Mouse (Mus musculus) embryonic facial prominence, embryonic 12.5 days (tissue): ENCODE data around the gene Tbc1d9. TPM values are rescaled to one million over a fixed set of nuclear protein-coding genes. Genes with fewer than 3 reads are reported as not detected.

Source experiments
- ATAC-seq: fragments of 200-750 bp; cut with Nextera tagmentation; 2 replicates; pipeline ENCODE4 v1.8.0; 2017; ENCODE audit not compliant: insufficient number of reproducible peaks, insufficient read depth, low FRiP score, low TSS enrichment
- H3K27ac ChIP-seq: fragments of 300-500 bp; sonication (generic); 2 replicates; pipeline ENCODE4 v1.5.1; 2016; ENCODE audit warnings: mild to moderate bottlenecking
- H3K27me3 ChIP-seq: fragments of 300-500 bp; sonication (generic); 2 replicates; pipeline ENCODE4 v1.6.1; 2016; ENCODE audit warnings: mild to moderate bottlenecking, moderate library complexity
- H3K36me3 ChIP-seq: fragments of 300-500 bp; sonication (generic); 2 replicates; pipeline ENCODE4 v1.6.1; 2016; ENCODE audit warnings: mild to moderate bottlenecking
- H3K4me1 ChIP-seq: fragments of 300-500 bp; sonication (generic); 2 replicates; pipeline ENCODE4 v1.6.1; 2016
- H3K4me2 ChIP-seq: fragments of 300-500 bp; sonication (generic); replicated peaks from 2 replicates; pipeline ENCODE4 v1.6.1; 2016; ENCODE audit warnings: mild to moderate bottlenecking, moderate library complexity
- H3K4me3 ChIP-seq: fragments of 300-500 bp; sonication (generic); 2 replicates; pipeline ENCODE4 v1.5.1; 2016; ENCODE audit warnings: mild to moderate bottlenecking
- H3K9ac ChIP-seq: fragments of 300-500 bp; sonication (generic); 2 replicates; pipeline ENCODE4 v1.6.1; 2016; ENCODE audit warnings: mild to moderate bottlenecking, moderate library complexity
- H3K9me3 ChIP-seq: fragments of 300-500 bp; sonication (generic); 2 replicates; pipeline ENCODE4 v1.6.1; 2016; ENCODE audit warnings: mild to moderate bottlenecking, moderate library complexity
- WGBS: fragments of 180-500 bp; shearing (Covaris S2); methylation state at CpG from one replicate; pipeline ENCODE4 v1.1.7; 2016; 5-methylcytosine and 5-hydroxymethylcytosine counted together
- polyA plus RNA-seq: library from polyadenylated mRNA; unstranded; fragments of >200 nt; fragmentation: Nextera tagmentation; extraction: Ambion mirVana; gene quantifications from 2 replicates; pipeline ENCODE4 v1.2.1, GENCODE M21; 2016

The Tbc1d9 gene
- polyA plus RNA-seq, 1 experiment from 2014 or later = 4.0 TPM

- WGBS = 67% methylated on average over 6 of the region's 6 CpGs
Observed at GRCm38 (mm10) chr8:83181851-83182482, 16.8 kb downstream of the Tbc1d9 start.

DNA sequence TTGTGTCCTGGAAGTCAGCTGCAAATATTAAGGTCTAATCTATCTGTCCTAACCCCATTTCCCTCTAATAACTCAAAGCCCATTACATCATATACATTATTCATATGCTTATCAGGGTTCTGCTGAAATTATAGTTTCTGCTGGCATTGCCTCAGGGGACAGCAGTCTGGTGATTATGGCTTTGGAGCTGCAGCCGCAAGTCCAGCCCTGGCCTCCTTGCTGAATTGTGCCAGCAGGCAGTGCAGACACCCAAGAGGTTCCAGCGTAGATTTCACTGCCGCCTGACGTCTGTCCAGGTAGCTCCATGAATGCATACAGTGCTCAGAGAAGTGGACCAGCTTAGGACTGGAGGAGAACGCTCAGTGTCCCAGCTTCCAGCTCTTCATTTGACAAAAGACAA, 17.6 kb downstream of the Tbc1d9 start:
- ATAC-seq = no peak

More at GRCm38 (mm10) chr8:83181851-83182482, 16.8 kb downstream of the Tbc1d9 start:
- Histone ChIP-seq H3K4me3 (no peak overlapping the region), H3K9me3 (no peaks in the 10 kb centered on the region), H3K36me3 (no peaks in the 10 kb centered on the region), H3K4me2 (no peak overlapping the region), H3K27ac (no peak overlapping the region), H3K27me3 (no peaks in the 10 kb centered on the region), H3K9ac (no peak overlapping the region), H3K4me1 (peaks cover 10% of the 10 kb centered on the region)
- ATAC-seq = no peak

DNA sequence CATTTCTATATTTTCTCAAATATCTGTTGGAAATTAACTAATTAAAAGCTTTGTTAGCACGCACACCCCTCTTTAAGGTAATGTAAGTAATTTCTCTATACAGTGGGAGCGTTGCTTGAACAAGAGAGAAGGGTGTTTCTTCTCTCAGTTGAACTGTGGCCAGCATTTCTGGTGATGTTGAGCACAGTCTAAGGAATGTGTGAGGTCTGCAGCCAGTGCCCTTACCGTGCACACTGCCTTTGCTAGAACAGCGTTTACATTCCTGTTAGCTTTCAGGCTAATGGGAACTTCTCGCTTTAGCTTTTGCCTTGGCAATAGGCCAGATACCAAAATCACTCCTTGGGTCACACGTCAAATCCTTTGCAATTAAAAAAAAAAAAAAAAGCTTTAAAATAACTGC, 21.2 kb downstream of the Tbc1d9 start:
- WGBS = 58% methylated on average over 6 of the region's 6 CpGs
- Histone ChIP-seq H3K27ac (no peak overlapping the region), H3K4me1 (no peaks in the 10 kb centered on the region), H3K4me3 (no peak overlapping the region), H3K9ac (no peak overlapping the region), H3K9me3 (no peaks in the 10 kb centered on the region), H3K36me3 (no peaks in the 10 kb centered on the region), H3K27me3 (no peaks in the 10 kb centered on the region), H3K4me2 (no peak overlapping the region)
- ATAC-seq = no peak; the same call in 1 of the 2 replicates

More for the DNA sequence above, 17.6 kb downstream of the Tbc1d9 start:
- Histone ChIP-seq H3K4me1 (peaks cover 3% of the 10 kb centered on the region), H3K9me3 (no peaks in the 10 kb centered on the region), H3K27me3 (no peaks in the 10 kb centered on the region), H3K36me3 (no peaks in the 10 kb centered on the region), H3K9ac (no peak overlapping the region), H3K4me2 (no peak overlapping the region), H3K27ac (no peak overlapping the region), H3K4me3 (no peak overlapping the region)
- WGBS = 70% methylated on average over 5 of the region's 5 CpGs

DNA sequence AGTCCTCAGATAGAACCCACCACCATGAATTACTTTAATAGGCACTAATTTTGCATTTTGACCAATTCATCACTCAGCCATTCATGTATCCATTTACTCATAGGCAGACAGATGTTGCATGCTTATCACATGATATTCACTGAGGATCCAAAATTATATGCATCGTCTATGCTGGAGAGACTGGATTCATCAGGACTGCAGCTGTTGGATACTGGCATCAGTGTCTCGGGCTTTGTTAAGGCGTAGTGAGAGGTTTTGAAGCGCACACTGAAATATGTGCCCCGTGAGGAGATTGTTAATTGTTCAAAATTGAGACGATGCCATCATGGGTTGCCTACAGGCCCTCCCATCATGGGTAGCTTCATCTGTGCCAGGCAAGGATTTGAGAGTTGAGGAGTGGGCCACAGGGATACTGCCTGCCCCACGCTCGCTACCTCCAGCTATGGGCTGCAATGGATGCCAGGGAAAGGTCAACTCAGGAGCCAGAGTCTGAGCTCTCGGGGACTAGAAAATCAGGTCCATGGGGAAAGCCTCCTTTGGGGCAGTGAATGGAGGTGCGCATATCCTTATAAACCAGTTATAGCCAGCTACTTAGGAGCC, 22.3 kb downstream of the Tbc1d9 start:
- Histone ChIP-seq H3K27ac (no peak overlapping the region), H3K27me3 (no peaks in the 10 kb centered on the region), H3K9ac (no peak overlapping the region), H3K36me3 (no peaks in the 10 kb centered on the region), H3K4me3 (no peak overlapping the region), H3K9me3 (no peaks in the 10 kb centered on the region), H3K4me2 (no peak overlapping the region), H3K4me1 (no peaks in the 10 kb centered on the region)
- ATAC-seq = no peak
- 89% methylated on average over 10 of the region's 10 CpGs for WGBS

GRCm38 (mm10) chr8:83189538-83190095, 24.5 kb downstream of the Tbc1d9 start:
- Histone ChIP-seq H3K4me2 (no peak overlapping the region), H3K27me3 (no peaks in the 10 kb centered on the region), H3K36me3 (no peaks in the 10 kb centered on the region), H3K4me1 (no peaks in the 10 kb centered on the region), H3K9me3 (no peaks in the 10 kb centered on the region), H3K9ac (no peak overlapping the region), H3K27ac (no peak overlapping the region), H3K4me3 (no peak overlapping the region)
- no peak for ATAC-seq
- 66% methylated on average over 4 of the region's 4 CpGs for WGBS

- no peak overlapping the region for H3K4me3 ChIP-seq
- 74% methylated on average over 6 of the region's 6 CpGs for WGBS
Observed at GRCm38 (mm10) chr8:83196088-83196487, 30.9 kb downstream of the Tbc1d9 start.

DNA sequence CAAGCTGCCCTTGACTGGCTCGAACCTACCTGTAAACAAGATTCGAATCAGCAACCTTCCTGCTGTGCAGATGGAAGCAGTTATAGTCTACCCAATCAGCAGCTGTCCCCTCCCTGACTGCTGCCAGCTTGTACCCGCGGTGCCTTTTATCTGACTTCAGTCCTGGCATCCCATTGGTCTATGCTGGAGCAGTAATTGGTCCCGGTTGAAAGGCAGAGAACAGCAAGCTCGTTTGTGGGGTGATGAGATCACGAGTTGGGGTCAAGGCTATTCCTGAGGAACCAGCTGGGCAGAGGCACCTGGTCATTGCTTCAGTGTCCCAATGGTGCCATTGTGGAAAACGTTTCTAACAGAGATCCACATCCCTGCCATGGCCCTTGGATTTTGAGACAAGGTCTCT, 34.6 kb downstream of the Tbc1d9 start:
- H3K27ac ChIP-seq = no peak overlapping the region
- no peak for ATAC-seq
- H3K4me1 ChIP-seq = peaks cover 7% of the 10 kb centered on the region; the same call in 1 of the 2 replicates
- WGBS = 61% methylated on average over 8 of the region's 8 CpGs
- no peak overlapping the region for H3K4me2 ChIP-seq
- H3K27me3 ChIP-seq = no peaks in the 10 kb centered on the region
- H3K4me3 ChIP-seq = no peak overlapping the region
- no peaks in the 10 kb centered on the region for H3K9me3 ChIP-seq
- H3K36me3 ChIP-seq = no peaks in the 10 kb centered on the region
- H3K9ac ChIP-seq = no peak overlapping the region

More at GRCm38 (mm10) chr8:83196088-83196487, 30.9 kb downstream of the Tbc1d9 start:
- no peak overlapping the region for H3K4me2 ChIP-seq
- no peaks in the 10 kb centered on the region for H3K27me3 ChIP-seq
- no peak overlapping the region for H3K9ac ChIP-seq
- peaks cover 6% of the 10 kb centered on the region; the same call in 1 of the 2 replicates for H3K4me1 ChIP-seq
- H3K36me3 ChIP-seq = no peaks in the 10 kb centered on the region
- no peak overlapping the region for H3K27ac ChIP-seq
- no peak for ATAC-seq
- H3K9me3 ChIP-seq = no peaks in the 10 kb centered on the region

DNA sequence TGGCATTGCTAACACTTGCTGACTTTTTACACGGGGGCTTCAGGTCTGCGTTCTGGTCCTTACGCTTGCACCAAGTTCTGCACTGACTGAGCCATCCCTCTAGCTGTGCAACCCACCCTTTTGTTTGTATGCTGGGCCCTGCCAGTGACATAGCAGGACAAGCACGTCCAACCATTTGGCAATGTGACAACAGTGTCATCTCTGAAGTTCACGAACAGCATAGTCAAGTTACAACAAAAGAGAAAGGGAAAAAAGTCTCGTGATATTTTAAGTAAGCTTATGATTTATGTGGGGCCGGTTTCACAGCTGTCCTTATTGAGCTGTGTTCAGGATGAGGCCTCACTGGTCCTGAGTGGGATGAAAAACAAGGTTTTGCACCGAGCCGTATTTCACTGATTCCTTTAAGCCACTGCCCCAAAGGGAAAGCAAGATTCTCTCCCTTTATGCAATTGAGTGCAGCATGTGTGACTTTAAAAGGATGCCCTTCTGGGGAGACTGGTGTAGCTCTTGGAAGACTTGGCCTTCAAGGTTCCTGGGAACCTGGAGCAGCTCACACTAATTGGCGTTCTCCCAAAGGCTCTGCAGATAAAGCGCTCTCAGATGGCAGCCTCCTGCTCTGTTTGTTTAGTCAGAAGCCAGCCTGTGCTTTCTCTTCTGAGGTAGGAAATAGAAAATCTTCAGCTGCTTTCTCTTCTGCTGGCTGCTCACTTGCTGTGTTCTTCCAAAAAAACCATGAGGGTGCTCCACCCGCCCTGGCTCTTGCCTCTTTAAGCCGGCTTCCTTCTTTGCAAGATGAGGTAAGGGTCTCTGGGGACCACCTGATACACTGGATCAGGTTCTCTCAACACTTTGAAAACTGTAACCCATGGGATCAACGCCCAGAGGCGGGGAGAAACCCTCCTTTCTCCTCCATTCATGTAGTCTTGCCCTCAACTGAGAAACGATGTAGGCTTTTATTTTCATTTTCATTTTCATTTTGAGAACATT, 35.3 kb downstream of the Tbc1d9 start:
- Histone ChIP-seq H3K36me3 (no peaks in the 10 kb centered on the region), H3K4me3 (no peak overlapping the region), H3K4me2 (no peak overlapping the region), H3K4me1 (peaks cover 7% of the 10 kb centered on the region; the same call in 1 of the 2 replicates), H3K9me3 (no peaks in the 10 kb centered on the region), H3K9ac (no peak overlapping the region), H3K27ac (no peak overlapping the region), H3K27me3 (no peaks in the 10 kb centered on the region)
- WGBS = 74% methylated on average over 16 of the region's 16 CpGs
- no peak for ATAC-seq

DNA sequence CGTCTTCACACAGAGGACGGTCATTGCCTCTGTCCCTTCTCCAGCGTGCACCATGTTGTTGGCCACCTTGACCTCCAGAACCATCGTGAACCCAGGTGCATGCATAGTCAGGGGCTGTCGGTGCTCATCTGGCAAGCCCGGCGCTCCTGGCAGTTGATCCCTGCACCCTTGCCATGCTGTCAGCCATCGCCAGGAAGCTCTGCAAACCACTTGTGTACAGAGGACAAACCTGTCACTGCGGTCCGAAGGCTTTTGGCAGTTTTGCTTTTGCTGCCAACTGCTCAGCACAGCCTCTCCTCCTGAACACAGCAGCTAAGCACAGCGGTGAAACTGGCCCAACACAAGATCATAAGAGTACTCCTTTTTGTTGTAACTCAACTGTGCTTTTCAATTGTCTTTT, 37.8 kb downstream of the Tbc1d9 start:
- Histone ChIP-seq H3K4me3 (no peak overlapping the region), H3K27me3 (no peaks in the 10 kb centered on the region), H3K4me2 (no peak overlapping the region), H3K36me3 (no peaks in the 10 kb centered on the region), H3K9me3 (no peaks in the 10 kb centered on the region), H3K4me1 (peaks cover 7% of the 10 kb centered on the region; the same call in 1 of the 2 replicates), H3K27ac (no peak overlapping the region), H3K9ac (no peak overlapping the region)
- 92% methylated on average over 11 of the region's 11 CpGs for WGBS
- ATAC-seq = no peak

- WGBS = 80% methylated on average over 7 of the region's 7 CpGs
- no peak overlapping the region for H3K9ac ChIP-seq
- H3K9me3 ChIP-seq = no peaks in the 10 kb centered on the region
- no peak for ATAC-seq
- no peak overlapping the region for H3K27ac ChIP-seq
- H3K27me3 ChIP-seq = no peaks in the 10 kb centered on the region
- no peaks in the 10 kb centered on the region for H3K36me3 ChIP-seq
- H3K4me3 ChIP-seq = no peak overlapping the region
- H3K4me2 ChIP-seq = no peak overlapping the region
- H3K4me1 ChIP-seq = peaks cover 3% of the 10 kb centered on the region; the same call in 1 of the 2 replicates
Observed at GRCm38 (mm10) chr8:83205907-83206306, 40.8 kb downstream of the Tbc1d9 start.

- Histone ChIP-seq H3K9ac (no peak overlapping the region), H3K9me3 (no peaks in the 10 kb centered on the region), H3K27ac (no peak overlapping the region), H3K27me3 (no peaks in the 10 kb centered on the region), H3K4me1 (no peaks in the 10 kb centered on the region), H3K4me3 (no peak overlapping the region), H3K4me2 (no peak overlapping the region), H3K36me3 (no peaks in the 10 kb centered on the region)
- no peak for ATAC-seq
- 69% methylated on average over 4 of the region's 4 CpGs for WGBS
Observed at GRCm38 (mm10) chr8:83209581-83209980, 44.4 kb downstream of the Tbc1d9 start.
